Mouse (Mus musculus) lung, postnatal 14 days (tissue): ENCODE results near the gene Mtr.
A peak's percentile ranks its signal among the peaks of the same experiment; 100 is the strongest.
"Not testable (repeated sequence)": the region's sequence is repeated elsewhere in the genome, so short reads cannot be mapped to it uniquely, and the experiment has no call there.

Experiments
- DNase-seq: peaks from one replicate; pipeline ENCODE4 v3.0.0; 2021

Gene Mtr

DNA sequence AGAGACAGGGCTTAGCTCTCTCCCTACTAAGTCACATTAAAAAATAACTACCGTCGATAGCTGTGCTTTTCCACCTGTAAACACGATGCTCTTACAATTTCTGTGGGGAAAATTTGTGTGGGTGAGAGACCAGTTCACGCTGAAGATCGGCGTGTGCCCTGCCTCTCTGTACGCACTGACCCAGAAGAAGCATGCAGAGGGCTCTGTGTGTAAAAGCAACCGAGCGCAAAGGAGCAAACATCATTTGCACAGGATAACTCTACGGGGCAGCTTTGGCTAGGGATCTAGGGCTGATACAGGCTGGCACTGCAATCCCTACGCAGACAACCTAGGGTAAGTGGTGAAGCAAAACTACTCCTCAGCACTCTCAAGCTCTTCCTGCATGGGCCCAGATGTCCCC is 104.0 kb downstream of the Mtr start:
- DNase-seq: no peak

DNA sequence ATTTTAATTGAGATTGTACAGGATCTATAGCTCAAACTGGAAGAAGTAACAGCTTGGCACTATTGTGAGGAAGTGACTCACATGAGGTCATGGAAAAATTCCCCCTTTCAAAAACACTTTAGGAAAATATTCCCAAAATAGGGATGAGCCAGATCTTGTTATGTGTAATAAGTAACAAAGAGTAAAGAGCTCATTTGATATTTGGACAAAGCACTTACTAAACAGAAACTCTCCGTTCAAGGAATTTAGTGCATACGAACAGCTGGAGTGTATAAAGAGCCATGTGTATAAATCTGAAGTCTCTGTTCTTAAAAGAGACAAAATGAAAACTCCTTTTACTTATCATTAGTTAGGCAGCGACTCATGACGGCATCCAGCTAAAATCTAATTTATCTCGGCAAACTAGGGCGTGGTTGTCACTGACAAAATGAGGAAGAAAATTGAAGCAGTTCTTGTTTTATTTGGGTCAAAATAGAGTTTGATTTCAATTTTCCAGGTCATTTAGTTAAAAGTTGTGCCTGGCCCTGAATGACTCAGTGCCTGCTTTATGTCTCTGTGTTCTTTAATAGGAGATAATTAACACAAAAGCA is 110.9 kb downstream of the Mtr start:
- no peak for DNase-seq

DNA sequence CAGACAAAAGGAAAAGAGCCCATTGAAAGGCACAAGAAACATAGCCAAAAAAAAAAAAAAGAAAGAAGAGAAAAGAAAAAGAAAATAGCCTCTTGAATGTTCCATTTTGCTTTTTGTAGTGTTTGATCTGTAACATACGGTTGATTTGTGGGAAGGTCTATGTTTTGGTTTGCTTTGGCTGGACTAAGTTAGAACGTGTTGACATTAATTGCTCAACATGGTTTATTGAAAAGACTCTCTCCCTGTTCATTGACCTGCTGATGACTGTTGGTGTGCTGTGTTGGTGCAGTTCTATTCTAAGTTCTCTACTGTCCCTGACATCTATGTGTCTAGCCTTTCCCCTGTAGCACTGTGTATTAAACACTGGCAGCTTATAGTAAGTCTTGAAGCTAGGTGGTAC is 111.5 kb downstream of the Mtr start:
- no peak for DNase-seq

DNA sequence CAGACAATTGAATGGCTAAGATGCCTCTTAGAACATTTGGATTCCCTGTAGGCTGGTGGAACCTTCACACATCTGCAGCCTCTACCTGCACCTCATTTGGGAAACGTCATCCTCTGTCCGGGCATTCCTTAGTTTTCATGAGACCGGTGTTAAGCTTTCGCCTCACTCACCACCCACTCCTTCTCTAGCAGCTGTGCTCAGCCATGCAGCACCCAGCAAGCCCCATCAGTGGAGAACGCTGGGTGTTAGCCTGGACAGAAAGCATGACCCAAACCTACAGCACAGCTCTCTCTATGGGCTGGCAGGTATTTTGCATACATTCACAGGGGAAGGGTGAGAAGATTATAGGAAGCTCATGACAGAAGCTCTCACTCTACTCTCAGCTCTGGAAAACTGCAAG is 114.6 kb downstream of the Mtr start:
- no peak for DNase-seq

DNA sequence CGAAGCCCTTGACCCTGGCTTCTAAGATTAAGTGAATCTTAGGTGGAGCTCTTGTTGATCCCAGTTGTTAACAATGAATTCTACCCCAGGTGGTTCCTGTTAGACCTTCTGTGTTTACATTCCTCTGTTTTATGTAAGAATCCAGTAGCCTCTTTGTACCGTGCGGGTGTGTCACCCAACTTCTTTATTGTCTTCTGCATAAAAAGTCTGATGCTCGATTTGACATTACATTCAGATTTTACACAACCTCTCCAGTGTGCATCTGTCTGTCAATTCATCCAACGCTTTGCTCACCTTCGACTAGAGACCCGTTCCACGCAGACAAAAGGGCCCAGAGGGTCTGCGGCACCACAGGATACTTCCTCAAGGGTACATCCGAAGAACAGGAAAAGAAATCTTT is 121.5 kb downstream of the Mtr start:
- DNase-seq: not testable (repeated sequence)

DNA sequence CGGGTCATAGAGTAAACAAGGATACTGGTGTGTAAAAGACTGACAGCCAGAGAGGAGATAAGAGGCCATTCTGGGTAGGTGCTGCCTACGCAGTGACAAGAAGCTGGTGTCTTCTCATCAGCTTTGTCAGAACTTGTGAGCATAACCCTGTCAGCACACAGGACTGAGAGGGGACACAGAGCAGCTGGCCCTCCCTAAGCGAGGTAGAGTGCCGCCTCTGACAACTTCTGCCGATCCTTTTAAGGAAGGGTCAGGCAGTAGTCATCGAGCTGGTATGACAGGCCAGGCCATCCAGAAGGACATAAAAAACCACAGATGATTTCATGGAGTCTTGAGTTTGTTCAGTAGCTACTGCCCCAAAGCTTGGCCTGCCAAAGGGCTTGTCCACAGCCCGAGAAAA is 124.4 kb downstream of the Mtr start:
- peak; percentile 12 for DNase-seq
